Mouse (Mus musculus) naive thymus-derived CD4-positive, alpha-beta T cell, adult 2 months (primary cell): ENCODE measurements at regions not wholly inside any gene's neighbourhood (a gene's known extent, or its start where the extent isn't known, plus 50 kb on each side); places are given as distances from the start of the nearest gene placed in this dataset.
"Not testable (repeated sequence)": the region's sequence is repeated elsewhere in the genome, so short reads cannot be mapped to it uniquely, and the experiment has no call there.

Experiments
- DNase-seq: peaks from one replicate; pipeline ENCODE4 v3.0.0-alpha.2; 2011; ENCODE audit warnings: low read depth

- DNase-seq = no peak
Measured at GRCm38 (mm10) chr6:68370010-68370409, 834.4 kb upstream of the Tacstd2 start.

GRCm38 (mm10) chr6:68339846-68340245, 804.2 kb upstream of the Tacstd2 start:
- no peak for DNase-seq

- not testable (repeated sequence) for DNase-seq
Measured at GRCm38 (mm10) chr6:68339205-68339604, 803.6 kb upstream of the Tacstd2 start.

- no peak for DNase-seq
Measured at GRCm38 (mm10) chr6:68311409-68311808, 775.8 kb upstream of the Tacstd2 start.

- DNase-seq = no peak
Measured at GRCm38 (mm10) chr6:68302133-68302532, 766.5 kb upstream of the Tacstd2 start.

- no peak for DNase-seq
Measured at GRCm38 (mm10) chr6:68256725-68257124, 721.1 kb upstream of the Tacstd2 start.

DNA sequence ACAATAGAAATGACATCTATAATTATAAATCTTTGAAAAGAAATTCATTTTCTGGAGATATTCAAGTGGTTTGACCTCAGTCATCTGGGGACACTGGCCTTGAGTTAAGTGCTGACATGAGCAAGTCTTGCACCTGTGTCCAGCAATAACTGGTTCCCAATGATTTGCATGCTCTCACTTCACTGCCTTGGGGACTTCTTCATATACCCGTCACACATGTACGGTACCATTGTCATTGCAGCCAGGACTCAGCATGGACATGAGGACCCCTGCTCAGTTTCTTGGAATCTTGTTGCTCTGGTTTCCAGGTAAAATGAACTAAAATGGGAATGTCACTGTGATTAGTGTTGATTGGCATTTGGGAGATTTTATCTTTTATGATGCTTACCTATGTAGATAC, 720.6 kb upstream of the Tacstd2 start:
- no peak for DNase-seq

GRCm38 (mm10) chr6:68252730-68253129, 717.1 kb upstream of the Tacstd2 start:
- no peak for DNase-seq

- DNase-seq = not testable (repeated sequence)
Measured at GRCm38 (mm10) chr6:68251320-68251719, 715.7 kb upstream of the Tacstd2 start.

GRCm38 (mm10) chr6:68250392-68250791, 714.8 kb upstream of the Tacstd2 start:
- not testable (repeated sequence) for DNase-seq

- DNase-seq = not testable (repeated sequence)
Measured at GRCm38 (mm10) chr6:68249259-68249658, 713.7 kb upstream of the Tacstd2 start.

DNA sequence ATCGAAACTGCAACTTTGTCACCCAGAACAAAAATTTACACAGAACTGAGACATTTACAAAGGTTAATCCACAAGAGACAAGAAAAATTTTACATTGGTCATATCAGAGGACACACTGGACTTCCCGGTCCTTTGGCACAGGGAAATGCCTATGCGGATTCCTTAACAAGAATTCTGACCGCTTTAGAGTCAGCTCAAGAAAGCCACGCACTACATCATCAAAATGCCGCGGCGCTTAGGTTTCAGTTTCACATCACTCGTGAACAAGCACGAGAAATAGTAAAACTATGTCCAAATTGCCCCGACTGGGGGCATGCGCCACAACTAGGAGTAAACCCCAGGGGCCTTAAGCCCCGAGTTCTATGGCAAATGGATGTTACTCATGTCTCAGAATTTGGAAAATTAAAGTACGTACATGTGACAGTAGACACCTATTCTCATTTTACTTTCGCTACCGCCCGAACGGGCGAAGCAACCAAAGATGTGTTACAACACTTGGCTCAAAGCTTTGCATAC, 712.5 kb upstream of the Tacstd2 start:
- DNase-seq = not testable (repeated sequence)

DNA sequence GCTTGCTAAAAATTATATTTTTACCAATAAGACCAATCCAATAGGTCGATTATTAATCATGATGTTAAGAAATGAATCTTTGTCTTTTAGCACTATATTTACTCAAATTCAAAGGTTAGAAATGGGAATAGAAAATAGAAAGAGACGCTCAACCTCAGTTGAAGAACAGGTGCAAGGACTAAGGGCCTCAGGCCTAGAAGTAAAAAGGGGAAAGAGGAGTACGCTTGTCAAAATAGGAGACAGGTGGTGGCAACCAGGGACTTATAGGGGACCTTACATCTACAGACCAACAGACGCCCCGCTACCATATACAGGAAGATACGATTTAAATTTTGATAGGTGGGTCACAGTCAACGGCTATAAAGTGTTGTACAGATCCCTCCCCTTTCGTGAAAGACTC, 707.2 kb upstream of the Tacstd2 start:
- DNase-seq = not testable (repeated sequence)

DNA sequence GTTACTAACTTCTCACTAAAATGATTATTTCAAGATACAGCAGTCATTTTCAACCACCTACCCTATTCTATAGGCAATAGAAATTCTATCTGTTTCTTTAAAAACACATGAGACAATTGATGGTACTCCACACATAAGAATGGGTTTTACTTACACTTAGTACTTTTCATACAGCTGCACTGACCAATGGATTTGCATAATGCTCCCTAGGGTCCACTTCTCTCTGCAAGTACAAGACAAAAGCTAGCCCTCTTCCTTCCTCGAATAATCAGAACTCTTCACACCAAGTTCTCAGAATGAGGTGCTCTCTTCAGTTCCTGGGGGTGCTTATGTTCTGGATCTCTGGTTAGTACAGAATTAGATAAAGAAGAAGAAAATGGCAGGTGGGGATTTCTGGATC, 684.1 kb upstream of the Tacstd2 start:
- no peak for DNase-seq

GRCm38 (mm10) chr6:68201448-68201847, 665.9 kb upstream of the Tacstd2 start:
- DNase-seq = peak; percentile 23

GRCm38 (mm10) chr6:68198031-68198430, 662.4 kb upstream of the Tacstd2 start:
- no peak for DNase-seq

DNA sequence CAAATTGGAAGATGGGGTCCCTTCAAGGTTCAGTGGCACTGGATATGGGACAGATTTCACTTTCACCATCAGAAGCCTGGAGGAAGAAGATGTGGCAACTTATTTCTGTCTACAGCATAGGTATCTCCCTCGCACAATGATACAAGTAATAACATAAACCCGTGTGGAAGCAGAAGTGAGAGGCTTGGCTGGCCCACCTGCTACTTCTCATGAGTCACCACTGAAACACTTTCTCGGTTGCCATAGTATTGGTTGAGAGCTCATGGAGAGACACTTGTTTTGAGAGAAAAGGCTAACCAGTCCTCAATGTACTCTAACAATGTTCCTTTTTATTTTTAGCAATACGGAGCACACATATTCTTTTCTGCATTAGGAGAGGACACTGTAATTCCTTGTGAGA, 629.2 kb upstream of the Tacstd2 start:
- DNase-seq = no peak

GRCm38 (mm10) chr6:68164111-68164510, 628.5 kb upstream of the Tacstd2 start:
- not testable (repeated sequence) for DNase-seq

DNA sequence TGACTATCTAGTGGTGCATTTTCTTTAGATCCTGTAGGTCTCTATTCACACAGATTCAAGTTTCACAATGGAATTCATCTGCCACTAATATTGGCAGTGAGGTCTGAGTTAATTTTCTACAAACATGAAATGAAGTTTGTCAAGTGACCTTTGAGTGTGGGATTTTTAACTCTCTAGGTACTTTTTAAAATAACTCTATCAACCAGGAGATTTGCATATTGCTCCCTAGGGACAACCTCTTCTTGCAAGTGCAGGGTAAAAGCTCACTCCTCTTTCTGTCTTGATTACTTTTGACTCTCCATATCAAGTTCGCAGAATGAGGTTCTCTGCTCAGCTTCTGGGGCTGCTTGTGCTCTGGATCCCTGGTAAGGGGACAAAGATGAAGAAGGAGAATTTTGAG, 616.0 kb upstream of the Tacstd2 start:
- DNase-seq = no peak

DNA sequence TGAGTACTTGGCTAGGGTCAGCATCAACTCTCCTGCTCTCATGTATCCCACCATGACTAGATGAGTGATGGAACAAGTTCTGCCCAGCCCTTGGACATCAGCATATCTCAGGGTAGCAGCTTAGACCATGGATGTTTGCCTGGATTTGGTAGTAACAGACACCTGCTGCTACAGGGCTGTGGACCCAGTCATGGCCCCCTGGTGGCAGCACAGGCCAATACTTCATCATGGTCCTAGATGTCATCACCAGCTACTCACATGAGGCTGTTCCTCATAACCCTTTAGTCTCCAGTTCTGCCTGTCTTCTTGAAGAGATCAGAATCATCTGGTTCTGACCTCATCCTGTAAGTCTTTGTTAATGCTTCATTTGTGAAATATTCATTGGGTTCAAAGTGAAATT, 566.9 kb upstream of the Tacstd2 start:
- DNase-seq = no peak
